Mouse (Mus musculus) lung, postnatal 0 days (tissue): ENCODE measurements at regions not wholly inside any gene's neighbourhood (a gene's known extent, or its start where the extent isn't known, plus 50 kb on each side); places are given as distances from the start of the nearest gene placed in this dataset.
A peak's percentile ranks its signal among the peaks of the same experiment; 100 is the strongest.

Experiments
- ATAC-seq: fragments of 200-750 bp; cut with Nextera tagmentation; 2 replicates; pipeline ENCODE4 v1.8.0; 2017; ENCODE audit warnings: moderate library complexity
- DNase-seq: peaks from one replicate; pipeline ENCODE4 v3.0.0-alpha.2; 2016; ENCODE audit warnings: low spot score
- H3K27ac ChIP-seq: fragments of 300-500 bp; sonication (generic); 2 replicates; pipeline ENCODE4 v1.5.1; 2014; ENCODE audit warnings: antibody characterized with exemption, mild to moderate bottlenecking, low read length, mixed read lengths
- H3K27me3 ChIP-seq: fragments of 300-500 bp; sonication (generic); replicated peaks from 2 replicates; pipeline ENCODE4 v1.6.1; 2014; ENCODE audit warnings: low read length, mixed read lengths; ENCODE audit not compliant: insufficient read depth
- H3K36me3 ChIP-seq: fragments of 300-500 bp; sonication (generic); 2 replicates; pipeline ENCODE4 v1.6.1; 2014; ENCODE audit warnings: low read length, mixed read lengths; ENCODE audit not compliant: insufficient read depth
- H3K4me1 ChIP-seq: fragments of 300-500 bp; sonication (generic); 2 replicates; pipeline ENCODE4 v1.6.1; 2014; ENCODE audit warnings: antibody characterized with exemption, low read depth, low read length, mixed read lengths; ENCODE audit not compliant: insufficient read depth
- H3K4me2 ChIP-seq: fragments of 300-500 bp; sonication (generic); replicated peaks from 2 replicates; pipeline ENCODE4 v1.6.1; 2014; ENCODE audit warnings: low read depth, mild to moderate bottlenecking, low read length, moderate library complexity, mixed read lengths
- H3K4me3 ChIP-seq: fragments of 300-500 bp; sonication (generic); 2 replicates; pipeline ENCODE4 v1.5.1; 2014; ENCODE audit warnings: low read depth, low read length
- H3K9ac ChIP-seq: fragments of 300-500 bp; sonication (generic); replicated peaks from 2 replicates; pipeline ENCODE4 v1.6.1; 2014; ENCODE audit warnings: low read depth, mild to moderate bottlenecking
- H3K9me3 ChIP-seq: fragments of 300-500 bp; sonication (generic); 2 replicates; pipeline ENCODE4 v1.6.1; 2016; ENCODE audit warnings: low read length, mixed read lengths
- CTCF ChIP-seq: IDR thresholded peaks from 2 replicates; pipeline ENCODE4 v1.5.1; 2016; ENCODE audit warnings: antibody characterized with exemption, mild to moderate bottlenecking
- EP300 ChIP-seq: IDR thresholded peaks from 2 replicates; pipeline ENCODE4 v1.6.1; 2016; ENCODE audit warnings: antibody characterized with exemption, mild to moderate bottlenecking, control low read depth
- WGBS: fragments of 180-500 bp; shearing (Covaris S2); extraction: QIAGEN DNeasy Blood & Tissue Kit; methylation state at CpG from one replicate; pipeline ENCODE4 v1.1.7; 2014; 5-methylcytosine and 5-hydroxymethylcytosine counted together

- Histone ChIP-seq H3K4me3 (no peak overlapping the region), H3K9me3 (no peaks in the 10 kb centered on the region), H3K4me1 (no peaks in the 10 kb centered on the region), H3K27ac (no peak overlapping the region), H3K4me2 (no peak overlapping the region), H3K27me3 (no peaks in the 10 kb centered on the region), H3K36me3 (no peaks in the 10 kb centered on the region), H3K9ac (no peak overlapping the region)
- ATAC-seq: no peak
- no peak for TF ChIP-seq EP300
- TF ChIP-seq CTCF: no peak
- 43% methylated on average over 4 of the region's 4 CpGs for WGBS
- no peak for DNase-seq
Measured at GRCm38 (mm10) chr13:118193951-118194696, 192.3 kb upstream of the B430218F22Rik start.

DNA sequence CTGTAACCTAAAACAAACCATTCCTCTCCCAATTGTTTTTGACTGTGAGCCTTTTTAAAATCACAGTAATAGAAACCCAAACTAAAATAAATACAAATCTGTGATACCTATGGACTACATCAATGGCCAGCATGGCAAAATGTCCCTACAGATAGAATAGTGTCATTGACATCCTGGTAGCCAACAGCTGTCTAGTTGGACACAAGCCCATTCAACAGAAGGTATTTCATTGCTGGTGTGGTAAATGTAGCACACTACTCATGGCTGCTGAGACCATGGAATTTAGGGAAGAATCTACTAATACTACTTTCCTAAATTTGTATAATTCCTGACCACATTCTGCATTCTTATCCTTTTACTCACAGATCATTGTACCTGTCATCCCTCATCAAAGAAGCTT lies 178.3 kb upstream of the B430218F22Rik start:
- Histone ChIP-seq H3K9ac (no peak overlapping the region), H3K36me3 (no peaks in the 10 kb centered on the region), H3K27me3 (no peaks in the 10 kb centered on the region), H3K27ac (no peak overlapping the region), H3K9me3 (no peaks in the 10 kb centered on the region), H3K4me2 (no peak overlapping the region), H3K4me3 (no peak overlapping the region), H3K4me1 (no peaks in the 10 kb centered on the region)
- ATAC-seq (no peak), DNase-seq (no peak)
- TF ChIP-seq EP300 (no peak), CTCF (no peak)

GRCm38 (mm10) chr13:118227354-118227753 lies 159.1 kb upstream of the B430218F22Rik start:
- Histone ChIP-seq H3K4me3 (no peak overlapping the region), H3K9me3 (no peaks in the 10 kb centered on the region), H3K27ac (no peak overlapping the region), H3K27me3 (no peaks in the 10 kb centered on the region), H3K9ac (no peak overlapping the region), H3K36me3 (no peaks in the 10 kb centered on the region), H3K4me1 (no peaks in the 10 kb centered on the region), H3K4me2 (no peak overlapping the region)
- no peak for TF ChIP-seq EP300
- peak; percentile 56 for TF ChIP-seq CTCF
- peak; percentile 46 for DNase-seq
- WGBS: 24% methylated on average over 3 of the region's 3 CpGs
- ATAC-seq: no peak

GRCm38 (mm10) chr13:118237968-118238367 lies 148.5 kb upstream of the B430218F22Rik start:
- H3K27me3 ChIP-seq: no peaks in the 10 kb centered on the region
- no peak for TF ChIP-seq EP300
- TF ChIP-seq CTCF: no peak
- DNase-seq (no peak), ATAC-seq (no peak)
- no peaks in the 10 kb centered on the region for H3K9me3 ChIP-seq
- no peaks in the 10 kb centered on the region for H3K4me1 ChIP-seq
- no peak overlapping the region for H3K9ac ChIP-seq
- WGBS: 80% methylated on average over 1 of the region's 1 CpGs
- no peak overlapping the region for H3K27ac ChIP-seq
- H3K4me3 ChIP-seq: no peak overlapping the region
- no peaks in the 10 kb centered on the region for H3K36me3 ChIP-seq
- H3K4me2 ChIP-seq: no peak overlapping the region

DNA sequence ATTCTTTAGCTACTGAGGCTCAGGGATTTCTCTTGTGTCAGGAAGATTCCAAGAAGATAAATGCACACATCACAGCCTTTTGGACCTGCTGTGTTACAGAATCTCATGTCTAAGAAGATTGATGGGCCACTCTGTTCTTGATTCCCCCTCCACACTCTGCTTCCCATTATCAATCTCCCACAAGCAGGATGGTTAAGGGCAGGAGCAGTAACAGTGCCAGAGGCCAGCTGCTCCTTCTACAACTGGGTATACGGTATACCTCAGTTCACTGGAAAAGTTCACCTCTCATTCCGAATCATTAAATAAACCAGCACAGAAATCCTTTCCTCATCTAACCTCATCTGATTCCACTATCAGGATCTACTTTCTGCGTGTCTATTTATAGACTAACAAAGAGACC lies 141.8 kb upstream of the B430218F22Rik start:
- TF ChIP-seq CTCF (no peak), EP300 (no peak)

DNA sequence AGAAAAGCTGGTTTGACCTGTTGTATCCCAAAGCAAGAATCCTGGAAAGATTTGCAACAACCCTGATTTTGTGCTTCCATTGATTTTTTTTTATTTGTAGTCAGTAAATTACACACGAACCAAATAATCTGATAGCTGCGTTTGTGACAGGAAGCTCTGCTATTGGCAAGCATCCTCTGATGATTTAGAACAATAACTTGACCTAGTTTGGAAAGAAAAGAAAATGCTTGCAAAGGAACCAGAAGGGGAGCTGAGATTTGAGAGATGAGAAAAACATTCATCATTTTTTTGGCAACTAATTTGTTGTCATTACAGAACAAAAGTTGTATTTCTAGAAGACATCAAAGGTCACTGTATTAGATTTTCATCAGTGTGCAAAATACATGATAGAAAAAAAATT lies 140.9 kb upstream of the B430218F22Rik start:
- Histone ChIP-seq H3K4me2 (no peak overlapping the region), H3K4me3 (no peak overlapping the region), H3K27me3 (no peaks in the 10 kb centered on the region), H3K36me3 (no peaks in the 10 kb centered on the region), H3K9ac (no peak overlapping the region), H3K9me3 (no peaks in the 10 kb centered on the region), H3K27ac (no peak overlapping the region), H3K4me1 (no peaks in the 10 kb centered on the region)
- DNase-seq (no peak), ATAC-seq (no peak)
- TF ChIP-seq CTCF (no peak), EP300 (no peak)
- WGBS: 39% methylated on average over 2 of the region's 2 CpGs

More for the DNA sequence above, 141.8 kb upstream of the B430218F22Rik start:
- no peak overlapping the region for H3K4me2 ChIP-seq
- no peaks in the 10 kb centered on the region for H3K27me3 ChIP-seq
- no peaks in the 10 kb centered on the region for H3K36me3 ChIP-seq
- H3K4me1 ChIP-seq: no peaks in the 10 kb centered on the region
- 59% methylated on average over 3 of the region's 3 CpGs for WGBS
- no peak overlapping the region for H3K9ac ChIP-seq
- ATAC-seq (no peak), DNase-seq (no peak)
- no peak overlapping the region for H3K4me3 ChIP-seq
- H3K9me3 ChIP-seq: no peaks in the 10 kb centered on the region
- no peak overlapping the region for H3K27ac ChIP-seq

GRCm38 (mm10) chr13:118259606-118260005 lies 126.8 kb upstream of the B430218F22Rik start:
- TF ChIP-seq EP300 (no peak), CTCF (no peak)

More at GRCm38 (mm10) chr13:118259606-118260005, 126.8 kb upstream of the B430218F22Rik start:
- no peak overlapping the region for H3K4me3 ChIP-seq
- H3K4me1 ChIP-seq: no peaks in the 10 kb centered on the region
- no peaks in the 10 kb centered on the region for H3K27me3 ChIP-seq
- no peak for DNase-seq
- H3K36me3 ChIP-seq: no peaks in the 10 kb centered on the region
- H3K27ac ChIP-seq: no peak overlapping the region
- 59% methylated on average over 4 of the region's 4 CpGs for WGBS
- no peak overlapping the region for H3K4me2 ChIP-seq
- ATAC-seq: no peak
- no peak overlapping the region for H3K9ac ChIP-seq
- no peaks in the 10 kb centered on the region for H3K9me3 ChIP-seq
